Mouse (Mus musculus): ENCODE results near the gene Bicd1. TPM values are rescaled to one million over a fixed set of nuclear protein-coding genes. Genes with fewer than 3 reads are reported as not detected.
"Not testable (repeated sequence)": the region's sequence is repeated elsewhere in the genome, so short reads cannot be mapped to it uniquely, and the experiment has no call there.

The Bicd1 gene
- polyA plus RNA-seq (2011; ENCODE audit: insufficient read depth, insufficient read length, low read depth, missing spikeins): 8.0 and 8.5 TPM in 2 replicates

DNA sequence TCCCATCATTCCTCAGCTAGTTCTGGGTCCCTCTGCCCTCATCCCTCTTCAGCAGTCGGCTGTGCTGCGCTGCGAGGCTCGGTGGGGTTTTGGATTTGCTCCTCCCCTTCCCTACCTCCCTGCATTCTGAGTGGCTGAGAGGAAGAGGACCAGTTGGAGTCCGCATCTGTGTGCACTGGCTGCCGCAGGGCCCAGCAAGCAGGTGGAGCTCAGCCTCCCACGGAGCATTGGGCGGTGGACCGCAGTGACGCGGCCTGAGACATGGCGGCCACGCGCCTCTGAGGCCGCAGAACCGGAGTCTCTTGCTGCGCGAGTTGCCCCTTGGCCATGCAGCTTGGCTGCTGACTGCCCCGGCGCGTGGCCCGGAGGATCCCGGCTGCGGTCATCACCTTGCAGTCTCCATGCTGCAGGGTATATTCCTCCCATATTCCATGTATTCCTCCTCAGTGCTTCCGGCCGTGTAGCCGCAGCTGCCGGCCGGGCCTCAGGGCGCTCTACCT is at the start of gene Bicd1:
Gene Bicd1, plus strand, starts transcription at position 54 of the 500 bp plus-strand sequence.
- peak within 1 kb of the TSS; percentile 67 for H3K9ac ChIP-seq (ENCODE audit: low read depth, poor library complexity, severe bottlenecking)
- H3K27me3 ChIP-seq (ENCODE audit: control insufficient read depth, insufficient read depth, low read length, poor library complexity, severe bottlenecking): no peaks in the 10 kb centered on the region
- TF ChIP-seq POLR2A (IDR thresholded peaks at IDR 0.05; ENCODE audit: insufficient read depth, low read length) (peak; percentile 60), EP300 (IDR thresholded peaks at IDR 0.05; ENCODE audit: insufficient read depth, low read depth, low read length) (no peak)
- no peaks in the 10 kb centered on the region for H3K4me1 ChIP-seq (ENCODE audit: control insufficient read depth, insufficient read depth, low read length)
- no peaks in the 10 kb centered on the region for H3K9me3 ChIP-seq (replicated peaks; ENCODE audit: control insufficient read depth, insufficient read depth, low read length, poor library complexity, severe bottlenecking)
- H3K36me3 ChIP-seq (ENCODE audit: control insufficient read depth, insufficient read depth, low read length, poor library complexity, severe bottlenecking): no peaks in the 10 kb centered on the region
- no peak within 1 kb of the TSS for H3K27ac ChIP-seq (ENCODE audit: insufficient read depth, low read length)
- peak within 1 kb of the TSS; percentile 78 for H3K4me3 ChIP-seq (ENCODE audit: low read depth, low read length)

DNA sequence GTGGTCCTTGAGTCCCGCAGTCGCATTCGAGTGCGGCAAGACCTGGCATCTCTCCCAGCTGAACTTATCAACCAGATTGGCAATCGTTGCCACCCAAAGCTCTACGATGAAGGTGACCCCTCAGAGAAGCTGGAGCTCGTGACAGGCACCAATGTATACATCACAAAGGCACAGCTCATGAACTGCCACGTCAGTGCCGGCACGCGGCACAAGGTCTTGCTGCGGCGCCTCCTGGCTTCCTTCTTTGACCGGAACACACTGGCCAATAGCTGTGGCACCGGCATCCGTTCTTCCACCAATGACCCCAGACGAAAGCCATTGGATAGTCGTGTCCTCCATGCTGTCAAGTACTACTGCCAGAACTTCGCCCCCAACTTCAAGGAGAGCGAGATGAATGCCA is 46.2 kb upstream of the Bicd1 start:
- H3K27ac ChIP-seq (ENCODE audit: insufficient read depth, low read length); H3K36me3 ChIP-seq (ENCODE audit: control insufficient read depth, insufficient read depth, low read length, poor library complexity, severe bottlenecking); H3K4me1 ChIP-seq (ENCODE audit: control insufficient read depth, insufficient read depth, low read length); H3K9ac ChIP-seq (ENCODE audit: low read depth, poor library complexity, severe bottlenecking); H3K4me3 ChIP-seq (ENCODE audit: low read depth, low read length); H3K27me3 ChIP-seq (ENCODE audit: control insufficient read depth, insufficient read depth, low read length, poor library complexity, severe bottlenecking): not testable (repeated sequence)
- H3K9me3 ChIP-seq (replicated peaks; ENCODE audit: control insufficient read depth, insufficient read depth, low read length, poor library complexity, severe bottlenecking): peaks cover 56% of the 10 kb centered on the region

DNA sequence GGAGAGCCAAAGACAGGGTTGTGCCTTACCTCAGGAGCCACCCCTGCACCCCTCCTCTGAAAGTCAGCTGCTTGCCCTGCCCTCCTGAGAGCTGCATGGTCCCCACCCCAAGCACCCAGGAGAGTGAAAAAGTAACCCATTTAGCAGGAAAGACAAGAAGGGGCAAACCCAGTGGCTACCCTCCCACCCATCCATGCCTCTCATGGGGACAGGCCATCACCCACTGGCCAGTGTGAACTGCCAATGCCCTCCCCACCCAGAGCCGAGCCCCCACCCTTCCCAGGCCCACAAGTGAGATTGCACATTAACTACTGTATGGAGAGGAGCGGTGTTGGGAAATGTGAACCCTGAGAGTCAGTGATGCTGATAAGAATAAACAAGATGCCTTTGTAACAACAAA is 42.7 kb upstream of the Bicd1 start:
- not testable (repeated sequence) for H3K36me3 ChIP-seq (ENCODE audit: control insufficient read depth, insufficient read depth, low read length, poor library complexity, severe bottlenecking); H3K9ac ChIP-seq (ENCODE audit: low read depth, poor library complexity, severe bottlenecking); H3K4me1 ChIP-seq (ENCODE audit: control insufficient read depth, insufficient read depth, low read length); H3K27ac ChIP-seq (ENCODE audit: insufficient read depth, low read length); H3K27me3 ChIP-seq (ENCODE audit: control insufficient read depth, insufficient read depth, low read length, poor library complexity, severe bottlenecking); H3K4me3 ChIP-seq (ENCODE audit: low read depth, low read length)
- H3K9me3 ChIP-seq (replicated peaks; ENCODE audit: control insufficient read depth, insufficient read depth, low read length, poor library complexity, severe bottlenecking): peaks cover 47% of the 10 kb centered on the region

DNA sequence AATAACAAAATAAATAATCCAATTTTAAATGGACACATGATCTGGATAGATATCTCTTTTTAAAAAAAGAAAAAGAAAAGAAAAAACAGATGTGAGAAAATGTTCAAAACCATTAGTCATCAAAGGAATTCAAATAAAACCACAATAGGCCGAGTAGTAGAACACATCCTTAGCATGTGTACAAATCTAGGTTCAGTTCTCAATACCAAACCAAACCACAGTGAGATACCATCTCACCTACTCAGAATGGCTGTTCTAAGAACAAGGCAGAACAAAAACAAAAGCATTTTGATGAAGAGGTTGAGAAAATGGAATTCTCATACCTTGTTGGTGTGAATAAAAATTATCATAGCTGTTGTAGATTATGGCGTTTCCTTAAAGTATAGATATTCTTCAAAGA is 42.3 kb upstream of the Bicd1 start:
- no peaks in the 10 kb centered on the region for H3K4me1 ChIP-seq (ENCODE audit: control insufficient read depth, insufficient read depth, low read length)
- peaks cover 44% of the 10 kb centered on the region for H3K9me3 ChIP-seq (replicated peaks; ENCODE audit: control insufficient read depth, insufficient read depth, low read length, poor library complexity, severe bottlenecking)
- H3K27ac ChIP-seq (ENCODE audit: insufficient read depth, low read length): no peak overlapping the region
- no peak overlapping the region for H3K9ac ChIP-seq (ENCODE audit: low read depth, poor library complexity, severe bottlenecking)
- TF ChIP-seq CTCF (IDR thresholded peaks at IDR 0.05; ENCODE audit: low read depth, low read length): no peak
- no peak for TF ChIP-seq POLR2A (IDR thresholded peaks at IDR 0.05; ENCODE audit: insufficient read depth, low read length)
- TF ChIP-seq EP300 (IDR thresholded peaks at IDR 0.05; ENCODE audit: insufficient read depth, low read depth, low read length): no peak
- no peaks in the 10 kb centered on the region for H3K27me3 ChIP-seq (ENCODE audit: control insufficient read depth, insufficient read depth, low read length, poor library complexity, severe bottlenecking)
- H3K4me3 ChIP-seq (ENCODE audit: low read depth, low read length): no peak overlapping the region
- no peaks in the 10 kb centered on the region; the same call in 1 of the 2 replicates for H3K36me3 ChIP-seq (ENCODE audit: control insufficient read depth, insufficient read depth, low read length, poor library complexity, severe bottlenecking)

DNA sequence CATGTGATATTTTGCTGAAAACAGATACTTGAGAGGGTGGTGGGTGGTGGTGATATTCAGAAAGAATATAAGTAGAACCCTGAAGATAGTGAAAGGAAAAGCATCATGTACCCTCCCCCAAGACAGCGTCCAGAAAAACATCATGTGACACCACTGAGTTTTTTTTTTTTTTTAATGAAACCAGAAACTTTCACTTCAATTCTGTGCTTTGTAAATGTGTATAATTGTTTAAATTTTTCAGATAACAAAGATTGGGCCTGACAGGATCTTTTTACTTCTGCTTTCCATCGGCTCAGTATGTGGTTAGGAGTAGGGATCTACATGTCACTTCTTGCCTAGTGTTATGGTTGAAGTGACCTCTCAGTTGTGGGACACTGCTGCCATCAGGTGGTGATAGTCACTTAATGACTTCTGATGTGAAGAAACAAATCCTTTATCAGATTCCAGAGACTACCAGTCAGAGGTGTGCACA is 33.7 kb upstream of the Bicd1 start:
- Histone ChIP-seq H3K36me3 (ENCODE audit: control insufficient read depth, insufficient read depth, low read length, poor library complexity, severe bottlenecking) (no peaks in the 10 kb centered on the region), H3K9me3 (replicated peaks; ENCODE audit: control insufficient read depth, insufficient read depth, low read length, poor library complexity, severe bottlenecking) (no peaks in the 10 kb centered on the region), H3K27ac (ENCODE audit: insufficient read depth, low read length) (no peak overlapping the region), H3K4me3 (ENCODE audit: low read depth, low read length) (no peak overlapping the region), H3K27me3 (ENCODE audit: control insufficient read depth, insufficient read depth, low read length, poor library complexity, severe bottlenecking) (no peaks in the 10 kb centered on the region), H3K4me1 (ENCODE audit: control insufficient read depth, insufficient read depth, low read length) (peaks cover 3% of the 10 kb centered on the region), H3K9ac (ENCODE audit: low read depth, poor library complexity, severe bottlenecking) (no peak overlapping the region)
- TF ChIP-seq EP300 (IDR thresholded peaks at IDR 0.05; ENCODE audit: insufficient read depth, low read depth, low read length) (no peak), CTCF (IDR thresholded peaks at IDR 0.05; ENCODE audit: low read depth, low read length) (no peak), POLR2A (IDR thresholded peaks at IDR 0.05; ENCODE audit: insufficient read depth, low read length) (no peak)

DNA sequence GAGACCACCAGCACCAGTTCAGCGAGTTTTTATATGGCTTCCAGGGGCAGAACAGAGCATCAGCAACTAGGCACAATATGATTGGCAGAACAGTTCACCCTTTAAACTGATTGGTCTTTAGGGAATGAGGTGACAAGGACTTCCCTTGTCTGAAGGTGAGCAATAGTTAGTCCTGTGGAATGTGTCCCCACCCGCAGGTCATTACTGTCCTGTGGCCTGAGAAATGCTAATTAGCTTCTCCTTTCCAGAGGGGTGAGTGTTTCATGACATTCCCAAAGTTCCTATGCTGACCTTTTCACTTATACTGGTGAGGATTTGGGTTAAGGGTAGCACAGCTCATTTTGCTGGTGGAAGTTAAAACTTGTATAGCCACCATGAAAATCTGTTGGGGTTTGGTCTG is 25.2 kb upstream of the Bicd1 start:
- no peaks in the 10 kb centered on the region for H3K36me3 ChIP-seq (ENCODE audit: control insufficient read depth, insufficient read depth, low read length, poor library complexity, severe bottlenecking)
- H3K4me1 ChIP-seq (ENCODE audit: control insufficient read depth, insufficient read depth, low read length): no peaks in the 10 kb centered on the region
- H3K27ac ChIP-seq (ENCODE audit: insufficient read depth, low read length): peak overlapping the region; percentile 24; the same call in 1 of the 2 replicates
- no peak for TF ChIP-seq CTCF (IDR thresholded peaks at IDR 0.05; ENCODE audit: low read depth, low read length)
- no peaks in the 10 kb centered on the region for H3K9me3 ChIP-seq (replicated peaks; ENCODE audit: control insufficient read depth, insufficient read depth, low read length, poor library complexity, severe bottlenecking)
- H3K9ac ChIP-seq (ENCODE audit: low read depth, poor library complexity, severe bottlenecking): no peak overlapping the region
- H3K27me3 ChIP-seq (ENCODE audit: control insufficient read depth, insufficient read depth, low read length, poor library complexity, severe bottlenecking): no peaks in the 10 kb centered on the region
- no peak overlapping the region for H3K4me3 ChIP-seq (ENCODE audit: low read depth, low read length)
